Mouse (Mus musculus) olfactory bulb, adult 2 months (tissue): ENCODE measurements at regions not wholly inside any gene's neighbourhood (a gene's known extent, or its start where the extent isn't known, plus 50 kb on each side); places are given as distances from the start of the nearest gene placed in this dataset.
"Not testable (repeated sequence)": the region's sequence is repeated elsewhere in the genome, so short reads cannot be mapped to it uniquely, and the experiment has no call there.

Experiments used
- H3K27ac ChIP-seq: fragments of 200-500 bp; 2 replicates; pipeline ENCODE4 v1.5.1; 2012; ENCODE audit warnings: low read depth, low read length; ENCODE audit not compliant: insufficient read depth
- H3K4me1 ChIP-seq: fragments of 200-500 bp; 2 replicates; pipeline ENCODE4 v1.6.1; 2012; ENCODE audit warnings: low read length; ENCODE audit not compliant: control insufficient read depth, insufficient read depth
- H3K4me3 ChIP-seq: fragments of 200-500 bp; 2 replicates; pipeline ENCODE4 v1.5.1; 2012; ENCODE audit warnings: mild to moderate bottlenecking, low read depth, low read length, moderate library complexity; ENCODE audit not compliant: insufficient read depth
- CTCF ChIP-seq: fragments of 200-500 bp; IDR thresholded peaks from 2 replicates; pipeline ENCODE4 v1.5.1; 2012; ENCODE audit warnings: low read depth, mild to moderate bottlenecking, low read length, moderate library complexity; ENCODE audit not compliant: insufficient read depth
- POLR2A ChIP-seq: fragments of 200-500 bp; IDR thresholded peaks from 2 replicates; pipeline ENCODE4 v1.6.1; 2012; ENCODE audit warnings: mild to moderate bottlenecking, low read depth, low read length, moderate library complexity; ENCODE audit not compliant: insufficient read depth
- WGBS: fragments of 180-500 bp; shearing (Covaris S2); methylation state at CpG from one replicate; pipeline ENCODE4 v1.1.7; 2018; 5-methylcytosine and 5-hydroxymethylcytosine counted together

DNA sequence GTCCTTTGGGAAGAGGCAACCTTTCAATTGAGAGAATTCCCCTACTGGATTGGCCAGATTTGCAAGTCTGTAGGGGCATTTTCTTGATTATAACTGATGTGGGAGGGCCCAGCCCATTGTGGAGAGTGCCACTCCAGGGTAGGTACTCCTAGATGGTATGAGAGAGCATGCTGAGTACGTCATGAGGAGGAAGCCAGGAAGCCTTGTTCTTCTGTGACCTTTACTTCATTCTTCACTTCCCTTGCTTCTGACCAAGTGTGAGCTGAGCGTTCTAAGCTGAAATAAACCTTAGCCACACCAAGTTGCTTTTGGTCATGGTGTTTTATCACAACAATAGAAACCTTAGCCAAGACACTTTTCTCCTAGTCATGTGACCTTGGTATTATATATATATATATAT lies 157.0 kb downstream of the Cand1 start:
- Histone ChIP-seq H3K4me3 (no peak overlapping the region), H3K4me1 (0 out of 2 replicates have a peak, but pooled peaks cover 4% of the 10 kb centered on the region), H3K27ac (no peak overlapping the region)
- 89% methylated on average over 2 of the region's 2 CpGs for WGBS
- TF ChIP-seq POLR2A (no peak), CTCF (no peak)

DNA sequence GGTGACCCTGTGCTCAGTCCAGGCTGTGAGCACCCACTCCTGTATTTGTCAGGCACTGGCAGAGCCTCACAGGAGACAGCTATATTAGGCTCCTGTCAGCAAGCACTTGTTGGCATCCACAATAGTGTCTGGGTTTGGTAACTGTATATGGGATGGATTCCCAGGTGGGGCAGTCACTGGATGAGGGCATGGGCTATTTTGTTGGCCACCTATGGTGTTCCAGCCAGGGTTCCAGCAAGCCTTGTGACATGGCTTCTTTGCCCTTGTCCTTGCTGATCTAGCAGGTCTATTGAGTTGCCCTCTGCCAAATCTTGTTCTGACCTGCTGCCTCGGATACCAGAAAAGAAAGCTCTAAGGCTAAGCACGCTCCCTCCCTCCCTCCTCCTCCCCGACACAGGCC lies 158.1 kb downstream of the Cand1 start:
- WGBS = 87% methylated on average over 3 of the region's 3 CpGs
- not testable (repeated sequence) for H3K4me3 ChIP-seq, H3K4me1 ChIP-seq, H3K27ac ChIP-seq

DNA sequence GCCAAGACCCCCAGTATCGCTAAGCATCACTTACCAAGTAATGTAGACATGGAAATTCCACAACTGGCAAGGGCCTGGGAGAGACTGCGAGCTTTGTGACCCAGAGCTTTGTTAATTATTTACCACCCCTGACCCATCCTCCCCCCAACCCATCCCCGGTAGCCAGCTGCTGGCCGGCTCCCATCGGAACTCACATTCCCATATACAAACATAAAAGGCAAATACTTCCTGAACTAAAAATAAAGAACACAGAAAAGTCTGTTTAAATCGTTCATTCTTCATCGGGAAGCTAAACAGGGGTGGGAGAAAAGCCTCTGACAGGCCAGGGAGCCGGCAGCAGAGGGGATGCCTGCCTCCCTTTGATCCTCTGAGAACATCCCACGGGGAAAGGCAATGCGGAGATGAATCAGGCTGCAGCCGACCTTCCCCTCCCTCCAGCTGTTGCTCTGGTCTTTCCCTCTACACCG lies 163.7 kb downstream of the Cand1 start:
- Histone ChIP-seq H3K27ac (no peak overlapping the region), H3K4me3 (no peak overlapping the region), H3K4me1 (peaks cover 10% of the 10 kb centered on the region; the same call in 1 of the 2 replicates)
- 24% methylated on average over 12 of the region's 12 CpGs for WGBS
- TF ChIP-seq POLR2A = no peak
- TF ChIP-seq CTCF = no peak

DNA sequence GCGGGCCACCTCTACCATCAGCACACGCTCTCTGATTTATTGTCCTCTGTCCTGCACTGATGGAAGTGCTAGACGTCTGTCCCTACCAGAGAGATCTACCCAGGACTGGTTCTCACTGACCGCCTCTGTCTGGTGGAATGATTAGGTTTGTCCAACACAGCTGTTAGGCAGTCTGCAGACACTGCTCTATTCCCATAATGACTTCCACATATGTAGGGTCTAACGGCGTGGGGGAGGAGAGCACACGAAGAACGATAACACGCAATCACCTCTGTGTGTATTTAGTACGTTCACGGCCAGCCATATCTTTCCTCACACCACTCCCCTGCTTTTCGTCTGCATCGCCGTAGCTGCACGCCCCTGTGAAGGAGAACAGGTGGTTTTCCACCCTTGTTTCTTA lies 165.0 kb downstream of the Cand1 start:
- Histone ChIP-seq H3K4me1 (peaks cover 10% of the 10 kb centered on the region; the same call in 1 of the 2 replicates), H3K4me3 (no peak overlapping the region), H3K27ac (no peak overlapping the region)
- TF ChIP-seq CTCF = no peak
- TF ChIP-seq POLR2A = no peak
- 91% methylated on average over 15 of the region's 15 CpGs for WGBS

DNA sequence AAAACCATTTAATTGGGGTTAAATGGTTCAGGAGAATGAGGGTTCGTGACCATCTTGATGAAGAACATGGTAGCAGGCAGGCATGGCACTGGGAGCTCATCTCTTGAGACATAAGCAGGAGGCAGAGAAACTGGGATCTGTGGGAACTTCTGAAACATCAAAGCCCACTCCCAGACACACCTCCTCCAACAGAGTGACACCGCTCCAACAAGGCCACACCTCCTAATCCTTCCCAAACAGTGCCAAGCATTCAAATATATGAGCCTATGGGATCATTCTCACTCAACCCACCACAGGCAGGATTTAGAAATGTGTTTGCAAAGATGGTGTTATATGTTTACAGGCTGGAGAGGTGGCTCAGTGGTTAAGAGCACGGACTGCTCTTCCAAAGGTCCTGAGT lies 165.9 kb downstream of the Cand1 start:
- H3K4me3 ChIP-seq = no peak overlapping the region
- 98% methylated on average over 3 of the region's 3 CpGs for WGBS
- H3K4me1 ChIP-seq = peaks cover 6% of the 10 kb centered on the region; the same call in 1 of the 2 replicates
- H3K27ac ChIP-seq = no peak overlapping the region
- TF ChIP-seq CTCF (no peak), POLR2A (no peak)

DNA sequence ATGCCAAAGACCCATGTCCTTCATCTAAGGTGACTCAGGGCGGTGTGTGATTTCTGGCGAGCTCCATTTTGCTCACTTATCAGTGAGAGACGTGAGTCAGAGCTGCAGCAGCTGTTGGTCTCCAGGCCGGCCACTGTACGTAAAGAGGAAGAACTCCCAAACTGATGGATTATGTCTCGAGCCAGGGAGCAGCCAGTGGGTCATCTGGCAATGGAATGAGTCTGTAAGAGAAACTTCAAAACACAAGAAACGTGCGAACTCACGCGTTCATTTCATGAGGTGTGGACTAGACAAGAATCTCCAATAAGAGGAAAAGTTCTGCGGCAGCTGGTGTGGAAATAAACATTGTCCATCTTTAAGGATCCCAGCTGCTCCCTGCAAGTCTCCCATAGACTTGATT lies 170.4 kb downstream of the Cand1 start:
- WGBS = 93% methylated on average over 11 of the region's 11 CpGs
- TF ChIP-seq POLR2A (no peak), CTCF (no peak)
- H3K27ac ChIP-seq = no peak overlapping the region
- H3K4me1 ChIP-seq = peaks cover 7% of the 10 kb centered on the region
- no peak overlapping the region for H3K4me3 ChIP-seq

DNA sequence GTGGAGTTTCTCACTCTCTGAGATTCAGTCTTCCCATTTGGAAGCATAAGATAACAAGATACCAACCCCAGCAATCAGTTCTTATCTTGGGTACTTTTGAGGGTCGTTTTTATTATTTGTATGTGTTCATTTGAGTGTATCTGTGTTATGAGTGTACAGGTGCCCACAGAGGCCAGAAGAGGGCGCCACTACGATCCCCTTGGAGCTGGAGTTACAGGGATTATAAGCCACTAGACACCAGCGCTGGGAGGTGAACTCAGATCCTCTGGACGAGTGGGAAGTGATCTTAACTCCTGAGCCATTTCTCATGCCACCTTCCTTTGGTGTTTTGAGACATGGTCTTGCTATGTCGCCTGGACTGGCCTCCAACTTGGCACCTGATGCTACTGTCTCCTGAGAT lies 172.0 kb downstream of the Cand1 start:
- Histone ChIP-seq H3K4me1 (peaks cover 14% of the 10 kb centered on the region), H3K4me3 (no peak overlapping the region), H3K27ac (no peak overlapping the region)
- TF ChIP-seq POLR2A = no peak
- no peak for TF ChIP-seq CTCF
- 85% methylated on average over 6 of the region's 6 CpGs for WGBS

DNA sequence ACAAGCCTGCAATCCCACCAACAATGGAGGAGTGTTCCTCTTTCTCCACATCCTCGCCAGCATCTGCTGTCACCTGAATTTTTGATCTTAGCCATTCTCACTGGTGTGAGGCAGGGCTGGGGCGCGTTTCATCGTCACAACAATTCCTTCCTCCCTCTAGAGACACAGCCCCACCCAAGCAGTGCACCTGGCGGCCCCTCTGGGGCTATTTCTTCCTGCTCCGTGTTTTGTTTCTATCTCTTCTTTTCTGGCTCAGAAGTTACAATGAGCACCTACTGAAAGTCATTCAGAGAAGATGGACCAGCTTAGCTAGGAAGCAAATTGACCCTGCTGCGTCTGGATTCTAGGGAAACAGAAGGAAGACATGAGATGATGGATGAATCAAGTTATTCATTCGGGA lies 172.5 kb downstream of the Cand1 start:
- no peak for TF ChIP-seq CTCF
- TF ChIP-seq POLR2A = no peak
- Histone ChIP-seq H3K27ac (no peak overlapping the region), H3K4me3 (no peak overlapping the region), H3K4me1 (peaks cover 19% of the 10 kb centered on the region)
- 95% methylated on average over 8 of the region's 8 CpGs for WGBS

DNA sequence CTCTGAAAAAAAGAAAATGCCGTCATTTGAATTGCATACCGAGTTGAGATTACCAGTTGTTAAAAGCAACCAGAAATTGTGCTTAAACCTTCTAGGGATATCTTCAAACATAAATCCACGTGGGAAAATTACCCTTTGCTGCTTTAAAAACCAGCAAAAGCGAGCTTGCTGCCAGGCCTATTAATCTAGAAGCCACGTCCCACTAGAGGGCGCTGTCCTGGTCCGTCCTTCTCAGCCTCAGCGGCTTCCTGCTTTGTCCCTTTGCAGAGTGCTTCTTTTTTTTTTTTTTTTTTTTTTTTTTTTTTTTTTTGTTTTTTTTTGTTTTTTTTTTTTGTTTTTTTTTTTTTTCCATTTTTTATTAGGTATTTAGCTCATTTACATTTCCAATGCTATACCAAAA lies 173.9 kb downstream of the Cand1 start:
- 4% methylated on average over 8 of the region's 8 CpGs for WGBS
- H3K4me1 ChIP-seq = peaks cover 24% of the 10 kb centered on the region
- TF ChIP-seq POLR2A (no peak), CTCF (peak; percentile 69)
- no peak overlapping the region for H3K4me3 ChIP-seq
- no peak overlapping the region for H3K27ac ChIP-seq

DNA sequence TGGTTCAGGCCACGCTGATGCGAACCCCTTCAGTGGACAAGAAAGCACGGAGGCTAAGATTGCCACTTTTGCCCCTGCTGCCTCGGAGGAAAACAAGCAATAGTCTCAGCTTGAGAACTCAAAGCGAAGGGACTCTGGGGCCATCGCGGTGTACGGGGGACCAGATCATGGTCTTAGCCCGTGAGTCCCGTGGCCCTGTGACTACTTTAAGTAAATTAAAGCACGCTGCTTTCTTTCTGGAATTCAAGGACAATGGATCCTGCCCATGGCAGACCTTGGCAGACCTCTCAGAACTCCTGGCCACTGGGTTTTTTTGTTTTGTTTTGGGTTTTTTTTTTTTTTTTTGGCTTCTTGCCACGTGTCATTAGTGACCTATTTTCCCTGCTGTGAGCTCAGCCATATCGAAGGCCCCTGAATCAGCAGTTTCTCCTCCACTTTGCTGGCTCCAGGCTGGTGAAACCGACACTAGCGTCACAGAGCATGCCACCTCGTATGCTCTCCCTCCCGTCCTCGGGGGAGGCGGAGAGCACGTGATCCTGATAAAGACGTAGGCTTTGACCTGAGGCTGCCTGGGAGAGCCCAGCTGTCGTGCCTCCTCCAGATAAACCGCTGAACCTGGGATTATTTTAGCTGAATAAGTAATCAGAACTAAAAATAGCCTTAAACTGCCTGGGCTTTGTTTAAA lies 174.6 kb downstream of the Cand1 start:
- peaks cover 24% of the 10 kb centered on the region for H3K4me1 ChIP-seq
- TF ChIP-seq POLR2A (no peak), CTCF (no peak)
- H3K27ac ChIP-seq = no peak overlapping the region
- no peak overlapping the region for H3K4me3 ChIP-seq
- WGBS = 27% methylated on average over 23 of the region's 23 CpGs
